Mouse (Mus musculus): ENCODE results near the gene C1qtnf7.

Gene C1qtnf7

DNA sequence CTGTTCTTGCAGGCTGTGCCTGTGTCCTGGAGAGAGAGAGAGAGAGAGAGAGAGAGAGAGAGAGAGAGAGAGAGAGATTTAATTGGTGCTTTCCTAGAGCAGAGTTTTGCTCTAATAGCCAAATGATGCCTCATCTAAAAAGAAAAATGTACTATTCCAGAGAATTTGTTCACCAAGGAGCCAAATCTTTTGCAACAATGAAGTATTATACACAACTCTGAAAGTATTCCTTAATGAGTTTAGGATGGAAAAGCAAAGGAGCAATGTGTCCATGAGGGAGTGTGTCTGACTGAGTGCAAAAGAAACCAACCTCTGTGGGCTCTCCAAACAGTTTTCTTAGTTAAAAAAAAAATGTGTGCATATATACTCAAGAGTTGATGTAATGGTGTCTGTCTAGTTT lies 24.5 kb downstream of the C1qtnf7 start:
- no peak for DNase-seq (ENCODE audit: low read depth)

GRCm38 (mm10) chr5:43541492-43541891 lies 26.2 kb downstream of the C1qtnf7 start:
- no peak for DNase-seq (ENCODE audit: low read depth)

- DNase-seq (ENCODE audit: low read depth): no peak
These were observed 27.0 kb downstream of the C1qtnf7 start for GRCm38 (mm10) chr5:43542246-43542845.

- no peak for DNase-seq (ENCODE audit: low read depth)
These were observed 34.6 kb downstream of the C1qtnf7 start for GRCm38 (mm10) chr5:43549951-43550350.

GRCm38 (mm10) chr5:43550444-43550843 lies 35.1 kb downstream of the C1qtnf7 start:
- no peak for DNase-seq (ENCODE audit: low read depth)

DNA sequence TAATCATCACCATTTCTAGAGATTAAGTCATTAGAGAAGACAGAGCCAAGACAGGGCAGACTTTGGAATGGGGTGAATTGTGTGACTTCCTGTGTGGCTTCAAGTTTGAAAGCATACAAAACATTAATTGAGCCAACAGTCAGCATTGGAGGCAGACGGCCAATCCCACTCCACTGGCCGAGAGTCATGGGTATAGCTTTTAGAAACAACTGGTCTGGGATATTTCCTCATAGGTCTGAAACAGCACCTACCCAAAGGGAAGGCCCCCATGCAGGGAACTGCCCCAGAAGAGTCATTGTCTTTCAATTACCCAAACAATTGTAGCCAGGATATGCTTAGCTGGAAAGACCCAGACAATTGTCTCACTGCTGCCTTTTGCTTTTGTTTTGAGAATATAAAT lies 39.5 kb downstream of the C1qtnf7 start:
- no peak for DNase-seq (ENCODE audit: low read depth)

GRCm38 (mm10) chr5:43555406-43555805 lies 40.1 kb downstream of the C1qtnf7 start:
- DNase-seq (ENCODE audit: low read depth): no peak

GRCm38 (mm10) chr5:43557436-43557835 lies 42.1 kb downstream of the C1qtnf7 start:
- no peak for DNase-seq (ENCODE audit: low read depth)

DNA sequence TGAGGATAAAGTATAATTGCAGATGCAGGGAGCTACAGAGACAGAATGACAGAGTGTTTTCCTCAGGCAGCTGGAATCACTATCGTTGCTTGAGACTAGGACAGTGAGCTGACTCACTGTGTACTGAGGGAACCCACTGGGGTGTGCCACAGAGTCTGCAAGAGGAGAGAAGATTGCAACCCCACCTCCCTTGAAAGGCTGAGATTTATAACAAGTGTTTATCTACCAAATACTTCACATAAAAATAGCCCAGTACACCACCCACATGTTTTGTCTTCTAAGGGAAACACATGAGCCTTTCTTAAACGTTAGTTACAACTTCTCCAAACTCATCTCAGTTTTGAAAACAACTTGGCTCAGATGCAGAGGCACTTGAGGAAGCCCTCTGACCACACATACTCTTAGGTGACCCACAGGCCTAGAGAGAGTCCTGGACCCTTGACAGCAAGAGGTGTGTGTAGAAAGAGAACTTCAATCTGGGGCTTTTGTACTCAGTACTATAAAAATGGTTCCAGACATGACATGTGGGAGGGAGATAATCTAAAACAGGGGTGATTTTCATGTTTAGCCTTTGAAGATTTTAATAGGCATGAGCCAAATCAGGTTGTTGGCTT lies 46.4 kb downstream of the C1qtnf7 start:
- no peak for DNase-seq (ENCODE audit: low read depth)

- DNase-seq (ENCODE audit: low read depth): no peak
These were observed 54.5 kb downstream of the C1qtnf7 start for GRCm38 (mm10) chr5:43569720-43570359.

- DNase-seq (ENCODE audit: low read depth): no peak
These were observed 67.5 kb downstream of the C1qtnf7 start for GRCm38 (mm10) chr5:43582876-43583275.

DNA sequence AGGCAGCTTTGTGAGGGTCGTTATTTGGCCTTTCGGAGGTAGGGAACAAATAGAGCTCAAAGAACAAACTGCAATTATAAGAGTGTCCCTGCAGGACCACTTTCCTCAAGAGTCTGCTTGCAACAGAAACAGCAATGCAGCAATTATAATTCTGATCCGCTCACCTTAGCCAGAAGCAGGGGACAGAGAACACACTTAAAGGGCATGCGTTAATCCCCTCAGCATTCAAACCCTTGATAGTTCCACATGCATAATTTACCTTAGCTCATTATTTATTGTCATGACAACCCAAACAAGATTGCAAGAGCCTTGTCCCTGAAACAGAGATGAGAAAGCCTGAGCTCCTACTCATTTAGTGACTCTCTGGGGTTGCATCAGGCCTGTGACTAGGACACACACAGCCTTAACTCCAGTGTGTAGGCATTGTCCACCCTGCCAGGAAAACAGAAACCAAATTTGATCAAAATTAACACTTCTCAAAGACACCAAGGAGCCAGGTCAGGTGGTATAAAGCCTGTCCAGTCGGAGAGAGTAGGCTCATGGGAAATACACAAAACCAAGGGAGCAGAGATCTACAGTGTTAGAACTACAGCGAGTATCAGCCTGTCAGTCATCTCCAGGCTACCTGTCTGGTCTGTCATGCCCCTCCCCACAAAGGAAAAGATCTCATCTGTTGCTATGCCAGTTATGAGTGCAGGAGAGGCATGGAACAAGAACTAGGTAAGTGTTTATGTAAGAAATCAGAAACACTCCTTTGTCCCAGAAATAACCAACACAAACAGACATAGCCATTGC lies 68.2 kb downstream of the C1qtnf7 start:
- no peak for DNase-seq (ENCODE audit: low read depth)

GRCm38 (mm10) chr5:43584464-43584863 lies 69.1 kb downstream of the C1qtnf7 start:
- no peak for DNase-seq (ENCODE audit: low read depth)

DNA sequence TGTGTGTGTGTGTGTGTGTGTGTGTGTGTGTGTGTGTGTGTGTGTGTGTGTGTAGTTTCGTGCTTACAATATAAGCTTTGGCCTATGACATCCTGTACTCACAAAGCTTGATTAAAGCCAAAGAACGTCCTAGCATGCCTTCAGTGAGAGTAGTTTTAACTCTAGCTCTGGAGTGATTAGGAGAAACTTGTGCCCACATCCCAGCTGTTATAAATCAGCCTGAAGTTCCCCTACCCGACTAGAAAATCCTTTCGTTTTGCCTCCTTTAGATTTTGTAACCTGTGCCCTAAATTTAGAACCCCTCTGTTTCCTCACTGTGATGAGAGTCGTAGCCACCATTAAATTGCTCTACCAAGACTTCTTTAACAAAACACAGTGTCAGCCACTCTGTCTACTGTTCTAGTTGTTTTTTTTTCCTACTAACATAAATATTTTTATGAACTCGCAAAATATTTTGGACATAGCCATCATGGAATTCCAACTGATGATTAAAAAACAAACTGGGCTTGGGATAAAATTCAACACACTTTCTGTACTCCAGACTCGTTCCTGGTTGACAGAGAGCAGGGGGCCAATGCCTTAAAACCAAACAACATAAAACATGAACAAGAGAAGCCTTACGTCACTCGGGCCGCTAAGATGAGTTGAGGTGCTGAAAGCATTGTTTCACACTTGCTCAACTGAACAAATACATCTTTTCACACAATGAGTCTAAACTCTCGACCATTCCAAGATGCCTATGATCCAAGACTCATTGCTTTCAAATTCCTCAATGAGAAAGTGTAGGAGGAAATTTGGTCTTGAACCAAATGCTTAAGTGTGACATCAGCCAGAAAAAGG lies 70.3 kb downstream of the C1qtnf7 start:
- no peak for DNase-seq (ENCODE audit: low read depth)

GRCm38 (mm10) chr5:43588791-43589439 lies 73.6 kb downstream of the C1qtnf7 start:
- DNase-seq (ENCODE audit: low read depth): no peak

DNA sequence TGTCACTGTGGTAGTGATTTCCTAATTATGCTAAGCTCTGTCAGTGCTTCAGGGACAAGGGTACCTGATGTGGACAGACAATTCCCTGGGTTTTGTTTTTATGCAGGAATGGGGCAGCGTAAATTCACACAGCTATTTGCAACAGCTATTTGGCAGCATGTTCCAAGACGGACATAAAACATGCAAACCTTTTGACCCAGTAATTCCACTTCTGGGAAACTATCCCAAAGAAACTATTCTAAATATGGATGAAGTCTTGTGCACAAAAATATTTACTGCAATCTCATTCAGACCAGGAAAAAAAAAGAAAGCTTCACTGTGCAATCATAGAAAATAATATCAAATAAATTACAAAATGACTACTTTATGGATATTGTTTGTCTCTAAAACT lies 74.1 kb downstream of the C1qtnf7 start:
- DNase-seq (ENCODE audit: low read depth): no peak

- DNase-seq (ENCODE audit: low read depth): no peak
These were observed 75.0 kb downstream of the C1qtnf7 start for GRCm38 (mm10) chr5:43590311-43590731.

DNA sequence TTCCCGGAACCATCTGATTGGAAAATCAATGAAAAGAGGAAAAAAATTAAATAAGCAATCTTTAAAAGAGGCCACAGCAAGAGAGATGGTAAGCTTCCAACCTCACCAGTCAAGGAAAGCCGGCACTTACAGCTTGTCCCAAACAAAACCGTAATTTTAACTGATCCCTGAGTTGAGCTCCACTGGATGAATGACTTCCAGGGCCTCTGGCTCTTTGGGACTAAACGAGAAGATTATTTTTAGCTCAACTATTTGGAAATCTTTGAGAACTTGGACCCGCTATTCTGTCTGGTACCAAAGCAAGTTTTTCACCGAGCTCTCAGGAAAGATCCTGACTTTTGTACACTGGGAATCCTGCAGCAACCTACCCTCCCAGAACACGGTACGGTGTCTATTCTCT lies 86.3 kb downstream of the C1qtnf7 start:
- no peak for DNase-seq (ENCODE audit: low read depth)

GRCm38 (mm10) chr5:43602518-43602917 lies 87.2 kb downstream of the C1qtnf7 start:
- DNase-seq (ENCODE audit: low read depth): no peak

DNA sequence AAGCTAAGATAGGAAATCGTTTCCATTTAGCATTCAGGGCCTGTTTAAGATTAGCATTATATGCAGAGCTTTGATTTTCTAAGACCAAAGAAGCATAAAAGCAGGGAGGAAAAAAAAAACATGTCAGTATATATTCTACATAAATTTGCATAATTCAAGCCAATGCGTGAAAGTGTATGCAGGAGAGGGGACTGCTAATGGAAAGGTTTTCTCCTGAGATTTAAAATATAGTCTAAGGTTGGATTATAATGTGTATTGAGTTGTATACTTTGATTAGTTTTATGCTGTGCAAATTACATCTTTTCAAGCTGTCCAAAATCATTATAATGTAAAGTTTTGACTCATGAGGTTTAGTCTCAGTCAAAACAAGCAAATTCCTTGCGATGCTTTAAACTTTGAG lies 88.2 kb downstream of the C1qtnf7 start:
- no peak for DNase-seq (ENCODE audit: low read depth)

DNA sequence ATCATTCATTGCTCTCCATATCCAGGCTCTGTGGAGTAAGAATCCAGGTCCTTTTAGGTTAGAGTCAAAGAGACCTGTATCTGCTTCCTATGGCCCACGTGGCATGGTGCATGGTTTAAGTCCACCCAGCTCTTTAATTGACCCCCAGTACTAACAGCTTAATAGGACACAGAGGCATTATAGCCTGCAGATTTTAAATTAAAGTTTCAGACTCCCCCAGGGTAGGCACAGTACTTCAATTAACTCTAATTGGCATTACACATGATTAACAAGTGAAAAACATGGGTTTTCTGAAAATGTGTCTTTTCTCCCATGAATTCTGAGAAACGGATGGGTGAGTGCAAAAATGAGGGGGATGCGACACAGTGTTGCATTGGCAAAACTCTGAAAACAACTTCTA lies 92.7 kb downstream of the C1qtnf7 start:
- DNase-seq (ENCODE audit: low read depth): no peak

Measured in c-Kit-positive CD71-negative TER-119-negative erythroid progenitor cells, embryonic 14.5 days (primary cell).